Mouse (Mus musculus) intestine, embryonic 16.5 days (tissue): ENCODE data around the gene Cactin. TPM values are rescaled to one million over a fixed set of nuclear protein-coding genes. Genes with fewer than 3 reads are reported as not detected.

ENCODE experiments used
- ATAC-seq: fragments of 200-750 bp; cut with Nextera tagmentation; 2 replicates; pipeline ENCODE4 v1.8.0; 2017; ENCODE audit warnings: moderate TSS enrichment, moderate library complexity
- H3K27ac ChIP-seq: fragments of 300-500 bp; sonication (generic); 2 replicates; pipeline ENCODE4 v1.5.1; 2014; ENCODE audit warnings: mild to moderate bottlenecking, low read length
- H3K27me3 ChIP-seq: fragments of 300-500 bp; sonication (generic); replicated peaks from 2 replicates; pipeline ENCODE4 v1.6.1; 2014; ENCODE audit warnings: low read length, control low read depth, mixed read lengths; ENCODE audit not compliant: control insufficient read depth, insufficient read depth
- H3K36me3 ChIP-seq: fragments of 300-500 bp; sonication (generic); 2 replicates; pipeline ENCODE4 v1.6.1; 2014; ENCODE audit warnings: low read length, control low read depth; ENCODE audit not compliant: control insufficient read depth, insufficient read depth
- H3K4me1 ChIP-seq: fragments of 300-500 bp; sonication (generic); 2 replicates; pipeline ENCODE4 v1.6.1; 2014; ENCODE audit warnings: low read length, control low read depth, mixed read lengths; ENCODE audit not compliant: control insufficient read depth, insufficient read depth
- H3K4me2 ChIP-seq: fragments of 300-500 bp; sonication (generic); 2 replicates; pipeline ENCODE4 v1.6.1; 2014; ENCODE audit warnings: low read depth, low read length, control low read depth
- H3K4me3 ChIP-seq: fragments of 300-500 bp; sonication (generic); 2 replicates; pipeline ENCODE4 v1.5.1; 2014; ENCODE audit warnings: mild to moderate bottlenecking, low read length
- H3K9ac ChIP-seq: fragments of 300-500 bp; sonication (generic); 2 replicates; pipeline ENCODE4 v1.6.1; 2014; ENCODE audit warnings: low read depth, low read length
- H3K9me3 ChIP-seq: fragments of 300-500 bp; sonication (generic); 2 replicates; pipeline ENCODE4 v1.6.1; 2016; ENCODE audit warnings: low read length, control low read depth; ENCODE audit not compliant: control insufficient read depth
- WGBS: fragments of 180-500 bp; shearing (Covaris S2); extraction: QIAGEN DNeasy Blood & Tissue Kit; methylation state at CpG from one replicate; pipeline ENCODE4 v1.1.7; 2014; 5-methylcytosine and 5-hydroxymethylcytosine counted together
- polyA plus RNA-seq: library from polyadenylated mRNA; unstranded; fragments of >200 nt; fragmentation: Nextera tagmentation; extraction: Ambion mirVana; gene quantifications from 2 replicates; pipeline ENCODE4 v1.2.1, GENCODE M21; 2015

Gene Cactin
- polyA plus RNA-seq, 1 experiment from 2014 or later: 28.7 TPM

GRCm38 (mm10) chr10:81302781-81303218 lies 18.1 kb upstream of the Cactin start:
- peak; percentile 22 for ATAC-seq
- 36% methylated on average over 14 of the region's 14 CpGs for WGBS
- H3K9ac ChIP-seq: peak overlapping the region; percentile 53

GRCm38 (mm10) chr10:81303258-81303657 lies 17.6 kb upstream of the Cactin start:
- 65% methylated on average over 10 of the region's 10 CpGs for WGBS

More at GRCm38 (mm10) chr10:81302781-81303218, 18.1 kb upstream of the Cactin start:
- Histone ChIP-seq H3K9me3 (no peaks in the 10 kb centered on the region), H3K27me3 (no peaks in the 10 kb centered on the region), H3K27ac (peak overlapping the region; percentile 40), H3K4me3 (no peak overlapping the region), H3K36me3 (peaks cover 15% of the 10 kb centered on the region), H3K4me1 (peaks cover 63% of the 10 kb centered on the region), H3K4me2 (peak overlapping the region; percentile 33)

GRCm38 (mm10) chr10:81303761-81304160 lies 17.1 kb upstream of the Cactin start:
- no peak overlapping the region for H3K4me3 ChIP-seq
- H3K27me3 ChIP-seq: no peaks in the 10 kb centered on the region
- peaks cover 22% of the 10 kb centered on the region for H3K36me3 ChIP-seq
- no peak for ATAC-seq
- peak overlapping the region; percentile 53; the same call in 1 of the 2 replicates for H3K9ac ChIP-seq
- no peak overlapping the region; the same call in 1 of the 2 replicates for H3K27ac ChIP-seq
- 75% methylated on average over 7 of the region's 7 CpGs for WGBS
- no peaks in the 10 kb centered on the region for H3K9me3 ChIP-seq
- H3K4me2 ChIP-seq: no peak overlapping the region
- peaks cover 56% of the 10 kb centered on the region for H3K4me1 ChIP-seq

More at GRCm38 (mm10) chr10:81303258-81303657, 17.6 kb upstream of the Cactin start:
- Histone ChIP-seq H3K9ac (peak overlapping the region; percentile 53; the same call in 1 of the 2 replicates), H3K36me3 (peaks cover 20% of the 10 kb centered on the region), H3K27me3 (no peaks in the 10 kb centered on the region), H3K4me3 (no peak overlapping the region), H3K4me2 (peak overlapping the region; percentile 33; the same call in 1 of the 2 replicates), H3K27ac (peak overlapping the region; percentile 40; the same call in 1 of the 2 replicates), H3K4me1 (peaks cover 58% of the 10 kb centered on the region), H3K9me3 (no peaks in the 10 kb centered on the region)
- peak; percentile 9 for ATAC-seq

- H3K9ac ChIP-seq: no peak overlapping the region
- no peak overlapping the region for H3K4me3 ChIP-seq
- H3K4me1 ChIP-seq: peaks cover 47% of the 10 kb centered on the region
- no peak overlapping the region for H3K4me2 ChIP-seq
- H3K9me3 ChIP-seq: no peaks in the 10 kb centered on the region
- no peaks in the 10 kb centered on the region for H3K27me3 ChIP-seq
- 21% methylated on average over 9 of the region's 9 CpGs for WGBS
- no peak overlapping the region for H3K27ac ChIP-seq
- peaks cover 23% of the 10 kb centered on the region for H3K36me3 ChIP-seq
- peak; percentile 21; the same call in 1 of the 2 replicates for ATAC-seq
Measured at GRCm38 (mm10) chr10:81304597-81305238, 16.2 kb upstream of the Cactin start.

- H3K36me3 ChIP-seq: peaks cover 23% of the 10 kb centered on the region
- no peak overlapping the region for H3K4me2 ChIP-seq
- H3K27ac ChIP-seq: no peak overlapping the region
- H3K9ac ChIP-seq: no peak overlapping the region
- no peaks in the 10 kb centered on the region for H3K9me3 ChIP-seq
- H3K4me3 ChIP-seq: no peak overlapping the region
- no peak for ATAC-seq
- H3K27me3 ChIP-seq: no peaks in the 10 kb centered on the region
- peaks cover 37% of the 10 kb centered on the region for H3K4me1 ChIP-seq
- WGBS: 94% methylated on average over 14 of the region's 14 CpGs
Measured at GRCm38 (mm10) chr10:81305663-81306062, 15.2 kb upstream of the Cactin start.

GRCm38 (mm10) chr10:81306173-81306668 lies 14.7 kb upstream of the Cactin start:
- no peak overlapping the region for H3K27ac ChIP-seq
- no peak overlapping the region for H3K4me2 ChIP-seq
- H3K27me3 ChIP-seq: no peaks in the 10 kb centered on the region
- 91% methylated on average over 12 of the region's 12 CpGs for WGBS
- H3K36me3 ChIP-seq: peaks cover 27% of the 10 kb centered on the region
- no peaks in the 10 kb centered on the region for H3K9me3 ChIP-seq
- no peak for ATAC-seq
- peaks cover 33% of the 10 kb centered on the region for H3K4me1 ChIP-seq
- no peak overlapping the region for H3K9ac ChIP-seq
- H3K4me3 ChIP-seq: no peak overlapping the region

- H3K4me3 ChIP-seq: no peak overlapping the region
- no peaks in the 10 kb centered on the region for H3K9me3 ChIP-seq
- no peaks in the 10 kb centered on the region for H3K27me3 ChIP-seq
- H3K36me3 ChIP-seq: peaks cover 30% of the 10 kb centered on the region
- H3K9ac ChIP-seq: no peak overlapping the region
- H3K4me1 ChIP-seq: peaks cover 28% of the 10 kb centered on the region
- H3K27ac ChIP-seq: no peak overlapping the region
- no peak for ATAC-seq
- WGBS: 92% methylated on average over 21 of the region's 21 CpGs
- H3K4me2 ChIP-seq: no peak overlapping the region
Measured at GRCm38 (mm10) chr10:81306837-81307682, 13.8 kb upstream of the Cactin start.

GRCm38 (mm10) chr10:81309571-81309970 lies 11.3 kb upstream of the Cactin start:
- H3K27ac ChIP-seq: no peak overlapping the region
- 91% methylated on average over 5 of the region's 5 CpGs for WGBS
- H3K36me3 ChIP-seq: peaks cover 39% of the 10 kb centered on the region
- no peaks in the 10 kb centered on the region for H3K27me3 ChIP-seq
- H3K9me3 ChIP-seq: no peaks in the 10 kb centered on the region
- ATAC-seq: no peak
- no peak overlapping the region for H3K4me2 ChIP-seq
- no peak overlapping the region for H3K4me3 ChIP-seq
- H3K9ac ChIP-seq: no peak overlapping the region
- H3K4me1 ChIP-seq: peaks cover 5% of the 10 kb centered on the region; the same call in 1 of the 2 replicates

GRCm38 (mm10) chr10:81313581-81313980 lies 7.3 kb upstream of the Cactin start:
- WGBS: 89% methylated on average over 13 of the region's 13 CpGs
- Histone ChIP-seq H3K27me3 (no peaks in the 10 kb centered on the region), H3K9ac (no peak overlapping the region), H3K4me2 (no peak overlapping the region), H3K4me3 (no peak overlapping the region), H3K9me3 (no peaks in the 10 kb centered on the region), H3K27ac (no peak overlapping the region), H3K4me1 (peaks cover 24% of the 10 kb centered on the region), H3K36me3 (peaks cover 24% of the 10 kb centered on the region)
- ATAC-seq: no peak
